Mouse (Mus musculus) cerebellum, adult 11-12 months (tissue): Measurements from ENCODE around the gene Pcnp.
"Not testable (repeated sequence)": the region's sequence is repeated elsewhere in the genome, so short reads cannot be mapped to it uniquely, and the experiment has no call there.

Source experiments
- DNase-seq: peaks from one replicate; pipeline ENCODE4 v3.0.0; 2022

Pcnp gene

GRCm38 (mm10) chr16:55964126-55964949, 65.2 kb downstream of the Pcnp start:
- DNase-seq = no peak

GRCm38 (mm10) chr16:55963068-55963467, 66.5 kb downstream of the Pcnp start:
- not testable (repeated sequence) for DNase-seq
